Mouse (Mus musculus) cerebellum, postnatal 10 days (tissue): ENCODE data around the gene Dpp8.
A peak's percentile ranks its signal among the peaks of the same experiment; 100 is the strongest.
"Not testable (repeated sequence)": the region's sequence is repeated elsewhere in the genome, so short reads cannot be mapped to it uniquely, and the experiment has no call there.

Experiments used
- DNase-seq, 2 experiments: peaks; one replicate each; pipeline ENCODE4 v3.0.0; 2021; ENCODE audit warnings: mixed read lengths in 2 of 2

Gene Dpp8

DNA sequence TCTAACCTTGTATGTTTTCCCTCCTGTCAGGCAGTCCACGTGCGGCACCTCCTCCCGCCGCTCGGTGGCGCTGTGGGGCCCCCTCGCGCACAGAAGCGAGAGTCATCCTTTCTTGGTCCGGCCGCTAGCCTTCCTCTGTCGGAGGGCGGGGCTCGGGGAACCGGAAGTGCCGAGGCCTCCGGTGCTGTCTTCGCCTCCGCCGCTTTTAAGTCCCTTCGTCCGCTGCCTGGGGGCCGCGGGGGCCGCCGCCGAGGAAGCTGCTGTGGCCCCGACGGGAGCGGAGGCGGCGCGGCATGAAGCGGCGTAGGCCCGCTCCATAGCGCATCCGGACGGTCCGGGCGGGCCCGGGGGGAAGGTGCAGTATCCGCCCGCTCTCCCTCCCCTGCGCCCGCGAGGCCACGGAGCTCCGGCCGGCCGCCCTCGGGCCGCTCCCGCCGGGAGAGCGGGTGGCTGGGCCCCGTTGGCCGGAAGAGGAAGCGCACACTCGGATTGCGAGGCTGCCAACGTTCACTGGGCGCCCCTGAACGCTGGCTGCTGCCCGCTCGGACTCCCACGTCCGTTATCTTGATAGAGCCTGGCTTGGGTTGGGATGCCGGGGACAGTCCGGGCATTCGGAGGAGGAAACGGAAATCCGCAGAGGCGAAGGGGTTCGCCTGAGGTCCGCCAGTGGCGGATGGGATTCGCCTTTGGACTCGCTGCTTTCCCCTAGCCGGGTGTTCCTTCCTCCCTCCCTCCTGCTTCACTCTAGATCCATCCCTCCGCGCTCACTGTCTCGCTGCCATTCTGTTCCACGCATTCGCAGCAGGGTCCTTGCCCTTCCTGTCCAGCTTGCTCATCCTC is at the start of gene Dpp8:
Gene Dpp8 (plus strand): TSS at position 146 of the 840 bp plus-strand sequence.
- DNase-seq: peak; percentile 97 to 98

DNA sequence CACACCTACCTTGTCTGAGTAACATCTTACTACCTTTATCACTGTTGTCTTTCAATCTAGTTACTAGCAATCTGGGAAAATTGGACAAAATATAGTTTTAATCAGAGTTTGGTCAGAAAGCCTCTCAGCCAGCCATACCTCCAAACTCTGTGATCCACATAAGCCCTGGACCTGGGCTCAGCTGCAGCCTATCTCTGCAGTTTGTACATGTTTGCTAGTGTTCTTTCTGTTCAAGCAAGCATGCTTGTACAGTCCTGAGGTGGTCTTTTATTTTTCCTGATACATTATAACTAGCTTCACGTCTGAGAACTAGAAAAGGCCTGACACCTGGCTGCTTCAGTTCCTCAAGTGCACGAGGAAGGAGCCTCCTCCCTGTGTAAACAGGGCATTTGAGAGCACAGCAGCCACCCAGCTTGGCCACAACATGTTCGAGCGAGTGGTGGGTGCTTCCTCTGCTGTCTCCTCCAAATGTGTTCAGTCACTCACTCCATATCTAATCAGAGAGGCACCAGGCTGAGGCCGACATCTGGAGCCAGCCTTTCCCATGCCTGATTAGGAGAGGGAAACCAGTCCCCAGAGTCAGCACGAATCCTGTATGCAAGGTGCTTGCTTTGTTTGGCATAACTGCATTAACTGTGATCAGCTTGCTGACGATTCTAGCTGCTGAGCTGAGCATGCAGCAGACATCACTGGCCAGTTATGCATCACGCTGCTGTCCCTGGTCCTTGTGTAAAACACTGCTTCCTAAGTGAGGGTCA is 47.0 kb upstream of the Dpp8 start:
- DNase-seq: no peak

DNA sequence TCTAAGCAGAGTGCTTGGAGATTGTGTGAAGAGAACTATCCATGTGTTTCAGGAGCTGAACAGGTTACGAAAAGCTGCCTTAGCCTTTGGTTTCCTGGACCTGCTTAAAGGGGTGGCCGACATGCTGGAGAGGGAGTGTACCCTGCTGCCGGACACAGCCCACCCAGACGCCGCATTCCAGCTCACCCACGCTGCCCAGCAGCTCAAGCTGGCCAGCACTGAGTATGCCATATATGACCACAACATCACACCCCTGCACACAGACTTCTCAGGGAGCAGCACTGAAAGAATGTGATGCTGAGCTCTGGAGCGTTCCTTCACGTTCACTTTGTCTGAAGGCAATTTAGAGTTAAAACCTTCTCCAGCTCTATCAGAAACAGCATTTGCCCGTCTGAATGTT is 46.4 kb upstream of the Dpp8 start:
- no peak for DNase-seq

DNA sequence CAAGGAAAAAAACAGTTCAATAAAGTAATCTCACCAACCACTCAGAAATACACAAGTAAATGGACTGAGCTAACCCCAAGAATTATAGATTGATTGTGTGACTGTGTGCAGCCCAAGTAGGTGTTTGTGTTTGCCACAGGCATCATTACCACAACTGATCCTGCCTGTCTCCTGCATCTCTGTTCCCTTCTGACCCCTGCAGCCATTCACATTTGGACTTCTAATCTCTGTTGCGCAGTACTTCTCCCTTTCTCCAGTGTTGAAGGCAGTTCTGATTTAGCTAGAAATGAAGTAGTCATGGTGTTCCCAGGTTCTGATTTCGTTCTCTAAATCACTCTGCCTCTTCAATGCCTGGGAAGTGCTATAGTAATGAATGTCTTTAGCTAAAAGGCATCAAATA is 44.6 kb upstream of the Dpp8 start:
- no peak for DNase-seq

DNA sequence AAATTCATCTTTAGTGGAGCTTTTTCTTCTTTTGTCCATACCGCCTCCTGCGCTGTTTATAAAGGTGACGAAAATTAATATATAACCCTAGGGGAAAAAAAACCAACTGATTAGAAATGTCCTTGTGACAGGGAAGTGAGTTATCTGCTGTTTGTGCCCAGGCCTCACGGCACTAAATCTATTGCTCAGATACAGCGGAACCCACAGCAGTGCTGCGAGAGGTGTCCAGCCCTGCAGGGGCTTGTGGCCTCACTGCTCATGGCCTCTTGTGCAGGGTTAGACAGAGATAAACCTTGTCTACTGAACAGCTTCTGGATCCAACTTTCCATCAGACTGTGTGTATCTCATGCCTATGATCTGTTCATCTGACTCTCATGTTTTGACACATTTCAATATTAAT is 43.8 kb upstream of the Dpp8 start:
- no peak for DNase-seq

DNA sequence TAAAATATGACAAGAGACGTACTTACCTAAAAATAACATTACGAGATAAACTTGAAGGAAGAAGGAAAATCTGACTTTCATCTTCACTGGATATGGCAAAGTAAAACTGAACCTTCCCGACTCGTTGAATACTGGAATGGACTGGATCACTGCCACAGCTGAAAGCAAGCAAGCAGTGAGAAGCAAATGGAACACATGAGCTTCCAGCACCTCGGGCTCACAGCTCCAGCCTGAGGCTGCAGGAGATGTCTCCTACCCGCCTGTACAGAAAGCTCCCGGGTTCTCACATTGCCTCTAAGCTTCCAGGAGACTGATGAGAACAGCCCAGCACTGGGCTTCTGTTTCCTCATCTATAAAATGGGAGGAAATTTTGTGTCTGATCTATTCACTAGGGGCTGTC is 41.9 kb upstream of the Dpp8 start:
- no peak for DNase-seq

DNA sequence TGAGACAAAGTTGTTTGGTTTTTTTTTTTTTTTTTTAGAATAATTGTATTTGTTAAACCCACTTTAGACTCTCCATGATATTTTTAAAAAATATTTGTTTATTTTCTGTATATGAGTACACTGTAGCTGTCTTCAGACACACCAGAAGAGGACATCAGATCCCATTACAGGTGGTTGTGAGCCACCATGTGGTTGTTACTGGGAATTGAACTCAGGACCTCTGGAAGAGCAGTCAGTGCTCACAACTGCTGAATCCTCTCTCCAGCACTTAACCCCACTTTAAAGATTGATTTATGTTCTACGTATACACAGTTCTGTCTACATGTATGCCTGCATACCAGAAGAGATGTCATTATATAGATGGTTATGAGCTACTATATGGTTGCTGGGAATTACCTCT is 36.8 kb upstream of the Dpp8 start:
- not testable (repeated sequence) for DNase-seq

DNA sequence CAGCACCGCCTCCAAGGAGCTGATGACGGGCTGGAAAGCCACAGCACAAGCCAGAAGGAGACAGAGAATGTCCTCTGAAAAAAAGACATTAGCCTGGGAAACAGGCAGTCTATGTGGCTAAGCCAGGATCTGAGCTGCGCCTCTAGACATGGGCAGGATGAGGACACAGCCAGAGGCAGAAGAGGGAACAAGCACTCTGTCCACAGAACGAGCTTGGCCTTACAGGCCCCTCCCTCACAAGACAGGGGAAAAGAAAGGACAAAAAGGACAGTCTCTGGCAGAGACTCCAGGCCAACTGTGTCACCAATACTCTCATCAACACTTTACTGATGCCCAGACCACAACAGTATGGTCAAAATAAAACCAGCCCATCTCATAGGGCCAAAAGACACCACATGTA is 30.7 kb upstream of the Dpp8 start:
- no peak for DNase-seq

DNA sequence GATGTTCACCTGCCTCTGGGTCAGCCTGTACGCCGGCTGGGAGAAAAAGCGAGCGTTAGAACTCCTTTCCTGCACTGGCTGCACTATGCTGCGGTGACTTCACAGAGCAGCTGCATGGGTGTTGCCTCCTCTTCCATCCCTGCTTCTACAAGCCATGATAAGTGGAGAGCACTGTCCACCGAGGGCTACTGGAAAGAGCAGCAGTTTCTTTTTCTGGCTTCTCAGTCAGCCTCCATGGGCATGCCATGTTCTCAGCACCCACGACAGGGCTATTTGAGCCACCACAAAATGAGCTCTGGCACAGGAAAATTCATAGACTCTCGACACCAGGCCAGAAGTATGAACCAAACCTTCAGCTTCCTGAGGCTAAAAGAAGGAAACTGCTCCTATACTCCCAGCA is 26.5 kb upstream of the Dpp8 start:
- DNase-seq: no peak

DNA sequence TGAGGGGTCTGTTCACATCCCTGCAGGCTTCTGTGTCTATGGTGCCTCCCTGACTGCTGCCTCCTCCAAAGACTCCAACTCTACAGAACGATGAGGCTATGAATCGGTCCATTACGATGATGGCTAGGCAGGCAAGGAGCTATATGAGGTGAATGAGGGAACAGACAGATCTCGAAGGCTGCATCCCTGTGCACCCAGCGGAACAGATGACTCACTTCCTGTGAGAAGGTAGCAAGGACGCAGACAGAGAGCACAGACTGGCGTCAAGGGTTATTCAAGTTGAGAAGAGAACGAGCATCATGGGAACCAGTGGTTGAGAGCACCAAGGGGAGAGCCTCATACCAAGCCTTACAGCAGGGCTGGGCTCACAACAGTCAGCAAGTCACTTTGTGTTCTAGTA is 21.6 kb upstream of the Dpp8 start:
- DNase-seq: no peak

DNA sequence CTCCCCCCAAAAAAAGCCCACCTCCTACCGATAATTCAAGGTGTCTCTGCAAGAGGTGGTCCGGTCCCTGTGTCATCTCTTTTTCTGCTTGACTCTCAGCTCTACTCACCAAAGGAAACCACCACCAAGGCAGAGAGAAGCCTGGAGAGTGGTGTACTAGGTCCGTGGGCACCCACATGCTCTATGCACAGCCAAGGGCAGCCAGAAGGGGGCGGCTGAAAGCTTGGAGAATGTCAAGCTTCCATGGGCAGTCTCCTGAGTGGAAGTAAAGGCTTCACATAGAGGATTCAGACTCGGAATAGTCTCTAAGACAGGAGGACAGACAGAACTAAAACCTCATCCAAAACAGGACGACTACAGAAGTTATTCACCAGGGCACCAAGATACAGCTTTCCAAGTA is 20.9 kb upstream of the Dpp8 start:
- DNase-seq: peak; percentile 52 to 61

DNA sequence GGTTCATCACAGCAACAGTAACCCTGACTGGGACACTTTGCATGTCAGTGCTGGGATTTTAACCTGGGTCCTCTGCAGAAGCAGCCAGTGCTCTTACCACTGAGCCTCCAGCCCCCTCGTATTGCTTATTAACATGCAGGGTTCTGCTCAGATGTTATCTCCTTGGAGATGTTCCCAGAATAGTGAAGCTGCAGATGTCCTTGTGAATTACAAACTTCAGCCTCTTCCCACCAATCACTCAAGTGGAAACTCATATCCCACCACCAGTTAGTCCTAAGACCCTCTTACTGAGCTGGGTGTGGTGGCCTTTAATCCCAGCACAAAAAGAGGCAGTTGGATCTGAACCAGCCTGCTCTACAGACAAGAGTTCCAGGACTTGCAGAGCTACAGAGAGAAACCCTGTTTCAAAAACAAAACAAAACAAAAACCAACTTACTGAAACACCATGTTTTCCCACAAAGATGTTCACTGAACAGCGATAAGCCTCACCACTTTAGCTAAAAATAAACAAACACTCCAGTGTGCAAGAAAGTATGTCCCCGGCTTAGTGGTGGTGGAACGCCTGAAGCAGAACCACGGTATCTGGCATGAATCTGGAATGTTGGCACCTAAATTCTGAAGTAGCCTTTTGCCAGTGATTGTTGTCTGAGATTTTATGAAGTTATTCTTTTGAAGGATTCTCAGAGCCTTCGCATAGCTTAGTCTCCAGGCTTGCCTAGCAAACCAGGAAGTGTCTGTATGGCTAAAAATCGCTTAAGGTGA is 16.6 kb upstream of the Dpp8 start:
- DNase-seq: no peak

DNA sequence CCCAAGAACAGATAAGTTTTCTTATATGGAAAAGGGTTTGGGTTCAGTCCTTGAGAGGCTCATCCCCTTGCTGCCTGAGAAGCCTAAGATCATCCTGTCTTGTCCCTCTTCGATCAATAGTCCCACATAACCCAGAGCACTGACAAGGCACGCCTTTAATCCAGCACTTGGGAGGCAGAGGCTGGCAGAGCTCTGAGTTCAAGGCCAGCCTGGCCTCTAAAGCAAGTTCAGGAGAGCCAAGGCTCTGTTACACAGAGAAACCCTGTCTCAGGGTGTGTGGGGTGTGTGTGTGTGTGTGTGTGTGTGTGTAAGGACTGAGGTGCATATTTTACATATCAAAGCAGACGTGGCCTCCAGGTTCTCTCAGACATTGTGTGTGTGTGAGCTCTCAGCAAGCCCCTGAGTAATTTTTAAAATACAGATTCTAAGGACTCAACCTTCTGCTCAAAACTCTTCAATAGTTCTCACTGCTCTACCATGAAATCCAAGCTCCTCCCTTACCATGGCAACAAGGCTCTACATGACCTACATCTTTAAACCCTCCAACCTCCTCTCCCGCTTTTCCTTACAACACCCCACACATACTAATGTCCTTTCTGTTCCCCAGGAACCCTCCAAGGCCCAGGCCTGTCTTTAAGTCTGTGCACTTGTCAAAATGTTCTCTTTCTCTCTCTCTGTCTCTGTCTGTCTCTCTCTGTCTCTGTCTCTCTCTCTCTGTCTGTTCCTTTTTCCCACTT is 15.8 kb upstream of the Dpp8 start:
- DNase-seq: no peak

DNA sequence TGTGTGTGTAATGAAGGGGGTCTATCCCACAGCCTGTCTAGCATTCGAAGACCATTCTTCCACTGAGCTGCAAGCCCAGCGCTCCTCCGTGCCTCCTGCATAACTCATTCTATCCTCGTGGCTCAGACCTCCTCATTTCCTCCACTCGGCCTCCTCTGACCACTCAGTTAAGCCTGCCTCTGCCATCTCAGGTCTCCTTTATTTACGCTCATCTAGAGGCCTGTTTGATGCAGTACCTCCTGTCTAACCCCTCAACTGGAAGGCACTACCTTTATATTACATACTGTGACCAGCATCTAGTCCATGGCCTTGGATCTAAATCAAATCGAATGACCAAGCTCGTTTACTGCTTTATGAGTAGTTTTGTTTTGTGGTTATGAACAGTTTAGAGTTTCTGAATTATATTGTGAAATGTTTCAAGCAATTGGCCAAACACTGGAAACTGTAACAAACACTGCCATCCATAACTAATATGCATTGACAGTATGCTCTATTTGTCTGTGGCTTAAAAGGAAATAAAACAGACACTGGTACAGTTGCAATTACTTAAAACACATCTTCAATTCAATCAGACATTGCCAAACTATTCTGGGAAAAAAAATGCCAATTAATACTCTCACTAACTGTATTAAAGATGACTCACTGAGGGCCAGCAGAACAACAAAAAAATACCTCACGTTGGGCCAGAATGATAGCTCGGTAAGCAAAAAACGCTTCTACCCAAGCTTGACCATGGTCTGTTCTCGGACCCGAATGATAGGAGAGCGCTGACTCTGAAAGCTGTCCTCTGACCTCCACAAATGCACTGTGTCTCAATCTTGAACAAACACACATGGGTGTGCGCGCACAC is 15.0 kb upstream of the Dpp8 start:
- DNase-seq: no peak

DNA sequence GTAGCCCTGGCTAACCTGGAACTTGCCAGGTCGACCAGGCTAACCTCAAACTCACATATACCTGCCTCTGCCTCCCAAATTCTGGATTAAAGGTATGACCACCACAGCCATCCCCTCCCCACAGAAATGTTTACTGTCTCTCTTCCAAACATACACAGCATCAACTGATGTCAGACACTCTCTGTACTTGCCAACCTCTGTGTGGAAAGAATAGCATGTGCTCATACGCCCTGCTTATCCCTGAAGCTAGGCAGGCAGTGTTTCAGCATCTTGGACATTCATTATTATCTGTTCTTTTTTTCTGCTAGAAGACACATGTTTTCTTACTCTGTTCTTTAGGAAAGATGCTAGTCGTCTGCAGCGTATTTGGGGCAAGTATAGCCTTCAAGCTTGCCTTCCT is 14.3 kb upstream of the Dpp8 start:
- no peak for DNase-seq

DNA sequence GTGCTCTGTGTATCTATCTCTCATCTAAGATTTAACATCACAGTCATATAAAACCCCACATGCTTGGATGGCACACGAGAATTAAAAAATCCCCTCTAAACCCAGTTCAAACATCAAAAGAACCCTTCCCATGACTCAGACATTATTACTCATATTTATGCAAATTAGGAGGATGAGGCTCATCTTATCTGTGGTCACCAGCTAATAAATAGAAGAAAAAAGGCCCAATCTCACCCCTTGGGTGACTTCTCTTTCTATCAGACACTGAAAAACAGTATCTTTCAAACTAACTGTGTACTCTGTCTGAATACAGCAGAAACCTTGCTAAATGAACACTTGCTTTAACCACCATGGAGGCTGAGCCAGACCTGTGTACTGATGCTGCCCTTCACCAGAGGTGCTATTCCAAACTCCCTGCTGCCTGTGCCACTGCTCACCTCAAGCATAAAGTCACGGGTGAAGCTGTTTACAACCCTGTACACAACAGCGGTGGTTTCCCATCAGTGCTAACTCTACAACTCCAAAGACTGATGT is 13.6 kb upstream of the Dpp8 start:
- DNase-seq: no peak

DNA sequence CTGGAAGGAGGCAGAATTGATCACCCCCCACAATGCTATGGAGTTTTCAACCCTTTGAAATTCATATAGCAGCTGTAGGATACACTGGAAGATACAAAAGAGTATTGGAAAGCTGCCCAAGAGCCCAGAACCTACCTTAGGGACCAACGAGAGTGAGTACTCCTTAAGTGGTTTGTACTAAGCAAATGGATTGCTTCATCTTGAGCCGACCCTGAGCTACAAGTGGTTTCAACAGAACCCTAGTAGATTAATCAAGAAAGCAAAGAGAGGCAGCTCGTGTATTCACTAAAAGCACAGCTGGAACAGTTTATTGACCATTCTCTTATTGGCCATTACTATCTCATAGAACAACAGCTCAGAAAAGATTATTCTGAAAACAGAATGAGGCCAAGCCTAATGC is 13.1 kb upstream of the Dpp8 start:
- DNase-seq: no peak

DNA sequence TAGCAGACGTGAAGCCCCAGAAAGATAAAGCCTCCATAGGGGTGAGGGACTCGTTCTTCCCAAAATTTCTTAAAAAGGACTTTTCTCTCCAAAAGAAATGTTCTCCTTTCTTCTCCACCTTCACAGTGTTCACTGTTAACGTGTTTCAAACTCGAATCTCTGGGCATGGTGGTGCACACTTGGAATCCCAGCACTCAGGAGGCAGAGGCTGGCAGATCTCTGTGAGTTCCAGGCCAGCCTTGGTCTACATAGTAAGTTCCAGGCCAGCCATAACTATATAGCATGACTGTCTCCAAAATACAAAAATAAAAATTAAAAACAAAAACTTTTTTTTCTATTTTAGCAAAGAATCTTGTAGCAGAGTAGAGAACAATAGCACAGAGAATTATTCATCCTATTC is 12.1 kb upstream of the Dpp8 start:
- DNase-seq: no peak

DNA sequence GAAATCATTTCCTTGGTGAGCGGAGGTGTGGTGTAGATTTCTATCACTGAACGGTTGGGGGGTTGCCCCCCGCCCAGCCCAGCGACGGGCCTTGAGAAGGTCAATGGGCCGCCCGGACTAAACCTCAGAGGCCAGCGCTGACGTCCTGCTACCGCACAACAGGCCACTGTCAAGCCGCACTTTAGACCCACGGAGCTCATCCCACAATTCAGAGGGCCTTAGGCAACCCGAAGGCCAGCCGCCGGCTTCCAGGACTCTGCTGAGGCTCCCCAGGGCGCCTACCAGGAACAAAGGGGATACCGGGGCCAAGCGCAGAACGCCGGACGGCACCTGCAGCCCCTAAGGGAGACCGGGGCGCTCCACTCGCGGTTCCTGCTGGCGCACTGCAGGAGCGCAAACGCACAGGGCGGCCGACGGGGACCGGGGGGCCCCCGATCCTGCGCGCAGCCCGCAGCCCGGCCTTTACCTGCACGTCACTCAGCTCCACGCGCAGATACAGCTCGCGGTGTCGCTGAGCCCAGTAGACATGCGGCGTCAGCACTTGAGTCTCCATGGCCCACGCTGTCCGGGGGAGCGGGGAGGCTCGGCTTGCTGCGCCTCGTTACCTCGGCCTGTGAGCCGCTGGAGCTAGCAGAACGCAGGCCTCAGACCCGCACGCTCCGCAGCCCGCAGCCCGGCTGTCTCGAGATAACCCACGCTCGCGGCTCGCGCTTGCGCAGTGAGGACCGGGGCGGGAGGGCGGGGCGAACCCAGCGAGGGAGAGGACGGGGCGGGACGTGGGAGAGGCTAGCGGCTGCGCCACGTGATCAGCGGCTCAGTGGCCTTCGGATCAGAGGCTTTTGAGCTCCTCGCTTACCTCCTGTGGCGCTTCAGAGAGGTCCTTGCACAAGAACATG is 11.0 kb upstream of the Dpp8 start, which contains the start of gene Hacd3:
Gene Hacd3 (minus strand): TSS at position 703 of the 896 bp plus-strand sequence.
- DNase-seq: peak; percentile 95 to 97

DNA sequence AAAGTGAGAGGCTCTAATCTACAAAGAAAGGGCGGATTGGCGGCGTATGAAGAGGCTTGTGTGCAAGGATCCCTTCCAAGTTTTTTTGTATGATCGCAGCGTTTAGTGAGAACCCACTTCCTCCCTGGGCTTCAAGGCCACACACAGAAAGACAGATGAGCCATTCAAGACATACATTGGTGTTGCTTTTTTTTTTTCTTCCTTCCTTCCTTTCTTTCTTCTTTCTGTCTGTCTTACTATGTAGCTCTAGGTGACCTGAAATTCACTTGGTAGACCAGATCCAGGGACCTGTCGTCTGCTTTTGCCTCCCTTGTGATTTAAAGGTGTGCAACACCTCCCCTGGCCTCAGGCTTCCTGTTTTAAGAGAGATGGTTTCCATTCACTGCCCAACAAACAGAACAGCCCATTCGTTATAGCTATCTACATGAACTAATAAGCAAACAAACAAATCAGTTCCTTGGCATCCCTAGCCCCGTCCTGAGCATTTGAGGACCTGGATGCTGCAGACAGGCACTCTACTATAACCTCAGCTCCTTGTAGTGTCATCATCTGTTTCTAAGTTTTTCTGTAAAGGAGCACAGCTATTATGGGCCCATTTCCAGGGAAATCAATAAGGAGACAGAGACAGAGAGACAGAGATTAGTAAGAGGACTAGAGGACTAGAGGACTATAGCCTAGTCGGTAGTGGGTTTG is 10.2 kb upstream of the Dpp8 start:
- no peak for DNase-seq
